Mouse (Mus musculus): ENCODE data around the gene Dlg1. TPM values are rescaled to one million over a fixed set of nuclear protein-coding genes. Genes with fewer than 3 reads are reported as not detected.

Gene Dlg1
- polyA plus RNA-seq, 1 experiment from 2014 or later: 27.5 TPM

DNA sequence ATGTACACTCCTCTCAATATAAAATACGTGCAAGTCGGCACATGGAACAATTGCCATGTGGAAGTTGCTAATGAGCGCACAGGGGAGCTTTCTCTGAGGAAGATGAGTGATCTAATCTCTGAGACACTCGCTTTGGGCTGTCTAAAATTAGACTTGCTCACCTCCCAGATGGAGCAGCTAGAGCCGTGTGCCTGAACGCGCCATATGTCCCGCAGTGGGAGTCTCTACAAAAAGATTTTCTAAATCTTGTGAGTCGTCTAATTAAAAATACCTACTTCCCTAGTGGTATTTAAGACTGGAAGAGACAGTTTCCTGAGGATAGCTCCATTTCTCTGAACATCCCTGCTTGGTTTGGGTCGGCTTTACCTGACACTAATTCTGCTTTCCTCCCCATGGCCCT, 213.1 kb downstream of the Dlg1 start:
- peaks cover 4% of the 10 kb centered on the region; the same call in 1 of the 2 replicates for H3K27me3 ChIP-seq (replicated peaks; ENCODE audit: low read depth, poor library complexity, severe bottlenecking)
- DNase-seq (ENCODE audit: low spot score): no peak
- 86% methylated on average over 10 of the region's 10 CpGs for WGBS
- H3K36me3 ChIP-seq (replicated peaks): peaks cover 36% of the 10 kb centered on the region
- H3K4me3 ChIP-seq: no peak overlapping the region
- H3K27ac ChIP-seq (replicated peaks): no peak overlapping the region
- peaks cover 13% of the 10 kb centered on the region for H3K4me1 ChIP-seq
- no peaks in the 10 kb centered on the region for H3K9me3 ChIP-seq

DNA sequence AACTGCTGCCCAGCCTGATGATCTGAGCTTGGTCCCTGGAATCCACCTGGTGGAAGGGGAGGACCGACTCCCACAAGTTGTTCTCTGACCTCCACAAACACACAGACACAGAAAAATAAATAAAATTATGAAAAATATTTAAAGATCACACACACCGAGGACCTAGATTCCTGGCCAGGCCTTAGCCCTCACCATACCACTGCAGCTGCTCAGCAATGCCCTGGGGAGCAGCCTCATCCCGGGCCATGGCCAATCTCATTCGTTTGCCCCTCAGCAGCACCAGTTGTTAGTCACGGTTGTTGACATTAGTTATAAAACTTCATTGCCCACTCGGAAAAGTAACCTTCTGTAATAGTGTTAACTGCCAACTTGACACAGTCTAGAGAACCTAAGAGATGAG, 214.8 kb downstream of the Dlg1 start:
- peaks cover 23% of the 10 kb centered on the region for H3K4me1 ChIP-seq
- H3K27me3 ChIP-seq (replicated peaks; ENCODE audit: low read depth, poor library complexity, severe bottlenecking): peaks cover 7% of the 10 kb centered on the region
- no peak overlapping the region for H3K4me3 ChIP-seq
- WGBS: 79% methylated on average over 6 of the region's 6 CpGs
- peaks cover 23% of the 10 kb centered on the region for H3K36me3 ChIP-seq (replicated peaks)
- no peak overlapping the region for H3K27ac ChIP-seq (replicated peaks)
- no peaks in the 10 kb centered on the region for H3K9me3 ChIP-seq
- DNase-seq (ENCODE audit: low spot score): no peak

DNA sequence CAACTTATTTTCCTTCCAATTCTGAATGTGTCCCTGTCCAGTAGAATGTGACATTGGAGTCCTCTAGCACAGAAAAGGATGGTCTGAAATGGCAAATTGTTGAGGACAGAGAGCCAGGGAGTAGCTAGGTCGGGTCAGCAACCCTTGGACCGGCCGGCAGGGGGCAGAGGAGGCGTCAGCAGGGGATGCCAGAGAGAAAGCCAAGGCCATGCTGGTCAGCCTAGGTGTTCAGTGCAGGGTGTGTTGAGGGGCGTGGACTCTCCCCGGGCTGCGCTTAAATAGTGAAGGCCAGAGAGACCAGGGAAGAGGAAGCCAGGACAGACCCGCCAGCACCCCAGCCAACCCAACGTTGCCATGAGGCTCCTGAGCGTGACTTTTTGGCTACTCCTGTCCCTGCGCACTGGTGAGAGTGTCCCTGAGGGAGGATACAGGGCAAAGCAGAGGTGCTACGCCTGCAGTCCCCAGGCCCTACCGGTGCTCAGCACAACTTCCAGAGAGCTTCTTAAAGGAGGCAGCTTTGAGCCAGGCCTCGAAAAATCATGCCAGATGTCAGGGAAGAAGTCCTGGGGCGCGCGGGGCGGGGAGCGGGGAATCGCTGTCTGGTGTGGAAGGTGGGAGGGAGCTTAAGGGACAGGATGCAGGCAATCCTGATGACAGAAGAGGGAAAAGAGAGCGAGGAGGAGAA, 215.5 kb downstream of the Dlg1 start, which contains the start of gene Meltf:
Meltf (plus strand) TSS at position 238 of the 685 bp plus-strand sequence.
- Histone ChIP-seq H3K4me3 (peak within 1 kb of the TSS; percentile 36), H3K4me1 (peaks cover 30% of the 10 kb centered on the region), H3K36me3 (replicated peaks) (peaks cover 17% of the 10 kb centered on the region), H3K27me3 (replicated peaks; ENCODE audit: low read depth, poor library complexity, severe bottlenecking) (peaks cover 13% of the 10 kb centered on the region), H3K9me3 (no peaks in the 10 kb centered on the region), H3K27ac (replicated peaks) (0 out of 2 replicates have a peak within 1 kb of the TSS, but pooled peaks have one; percentile 11)
- 32% methylated on average over 21 of the region's 21 CpGs for WGBS
- peak; percentile 86 for DNase-seq (ENCODE audit: low spot score)

DNA sequence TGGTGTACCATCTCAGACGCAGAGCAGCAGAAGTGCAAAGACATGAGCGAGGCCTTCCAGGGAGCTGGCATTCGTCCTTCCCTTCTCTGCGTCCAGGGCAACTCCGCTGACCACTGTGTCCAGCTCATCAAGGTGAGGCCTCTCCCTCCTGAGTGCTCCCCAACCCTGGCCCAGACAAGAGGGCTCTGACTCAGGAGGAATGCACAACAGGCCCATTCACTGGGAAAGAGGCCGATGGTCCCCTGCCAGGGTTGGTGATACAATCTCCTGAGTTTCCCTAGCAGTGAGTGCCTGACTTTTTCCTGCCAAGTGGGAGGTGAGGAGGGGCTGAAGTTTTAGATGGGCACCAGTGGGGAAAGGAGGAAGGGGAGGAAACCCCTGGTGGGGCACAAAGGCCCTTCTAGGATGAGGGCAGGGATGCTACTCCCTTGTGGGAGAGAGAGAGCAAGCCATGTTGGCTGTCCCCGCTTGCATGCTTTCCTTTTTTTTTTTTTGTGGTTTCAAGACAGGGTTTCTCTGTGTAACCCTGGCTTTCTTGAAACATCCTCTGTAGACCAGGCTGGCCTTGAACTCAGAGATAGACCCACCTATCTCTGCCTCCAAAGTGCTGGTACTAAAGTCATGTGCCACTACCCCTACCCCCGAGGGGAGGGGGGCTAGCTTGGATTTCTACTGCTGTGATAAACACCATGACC, 217.1 kb downstream of the Dlg1 start:
- H3K4me1 ChIP-seq: peaks cover 45% of the 10 kb centered on the region
- 84% methylated on average over 8 of the region's 8 CpGs for WGBS
- no peak for DNase-seq (ENCODE audit: low spot score)

DNA sequence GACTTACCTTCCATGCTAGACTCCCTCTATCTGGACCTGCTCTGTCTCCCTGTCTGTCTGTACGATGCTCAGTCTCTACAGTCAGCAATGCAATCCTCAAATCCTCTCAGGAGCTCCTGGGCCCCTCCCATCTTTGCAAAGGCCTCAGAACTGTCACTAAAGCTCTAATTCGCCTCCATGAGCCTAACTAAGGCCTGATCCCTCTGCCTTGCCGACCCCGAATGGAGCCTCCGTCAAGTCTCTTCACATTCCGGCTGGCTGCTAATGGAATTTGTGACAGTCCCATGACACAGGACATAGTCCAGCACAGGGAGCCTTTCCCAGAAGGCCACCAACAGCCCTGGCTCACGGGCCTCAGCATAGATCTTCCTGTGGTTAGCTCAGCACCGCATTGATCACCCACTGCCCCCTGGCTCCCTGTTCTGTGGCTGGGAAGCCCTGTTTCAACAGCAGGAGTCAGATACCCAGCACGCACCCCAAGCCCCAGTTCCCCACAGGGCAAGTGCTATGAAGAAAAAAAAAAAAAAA, 219.2 kb downstream of the Dlg1 start:
- H3K27me3 ChIP-seq (replicated peaks; ENCODE audit: low read depth, poor library complexity, severe bottlenecking): peaks cover 29% of the 10 kb centered on the region
- no peaks in the 10 kb centered on the region for H3K36me3 ChIP-seq (replicated peaks)
- no peak overlapping the region for H3K27ac ChIP-seq (replicated peaks)
- DNase-seq (ENCODE audit: low spot score): no peak
- 67% methylated on average over 9 of the region's 9 CpGs for WGBS
- H3K4me1 ChIP-seq: peaks cover 45% of the 10 kb centered on the region
- no peaks in the 10 kb centered on the region for H3K9me3 ChIP-seq
- no peak overlapping the region for H3K4me3 ChIP-seq

More for the DNA sequence above, 217.1 kb downstream of the Dlg1 start:
- Histone ChIP-seq H3K9me3 (no peaks in the 10 kb centered on the region), H3K27me3 (replicated peaks; ENCODE audit: low read depth, poor library complexity, severe bottlenecking) (peaks cover 20% of the 10 kb centered on the region), H3K27ac (replicated peaks) (no peak overlapping the region), H3K4me3 (no peak overlapping the region), H3K36me3 (replicated peaks) (0 out of 2 replicates have a peak, but pooled peaks cover under 1% of the 10 kb centered on the region)

DNA sequence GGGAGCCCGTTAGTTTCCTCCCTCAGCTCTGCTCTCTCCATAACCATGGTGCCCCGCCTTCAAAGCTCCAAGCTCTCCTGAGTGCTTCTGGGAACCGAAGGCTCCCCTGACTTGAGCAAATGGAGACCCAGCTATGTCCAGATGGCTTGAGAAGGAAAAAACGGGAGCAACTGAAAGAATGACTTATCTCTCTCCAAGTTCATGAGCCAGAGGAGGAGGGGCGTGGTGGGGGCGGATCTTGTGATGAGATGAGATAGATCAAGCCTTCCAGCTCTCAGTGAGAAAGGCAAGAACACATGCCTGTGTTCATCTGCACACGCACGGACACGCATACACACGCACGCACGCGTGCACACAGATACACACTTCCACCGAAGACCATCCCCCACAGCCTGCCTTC, 220.1 kb downstream of the Dlg1 start:
- H3K4me3 ChIP-seq: 0 out of 2 replicates have a peak overlapping the region, but pooled peaks have one; percentile 21
- no peaks in the 10 kb centered on the region for H3K9me3 ChIP-seq
- peak overlapping the region; percentile 14; the same call in 1 of the 2 replicates for H3K27ac ChIP-seq (replicated peaks)
- no peaks in the 10 kb centered on the region for H3K36me3 ChIP-seq (replicated peaks)
- peaks cover 29% of the 10 kb centered on the region for H3K27me3 ChIP-seq (replicated peaks; ENCODE audit: low read depth, poor library complexity, severe bottlenecking)
- peaks cover 45% of the 10 kb centered on the region for H3K4me1 ChIP-seq
- 82% methylated on average over 14 of the region's 14 CpGs for WGBS
- no peak for DNase-seq (ENCODE audit: low spot score)

DNA sequence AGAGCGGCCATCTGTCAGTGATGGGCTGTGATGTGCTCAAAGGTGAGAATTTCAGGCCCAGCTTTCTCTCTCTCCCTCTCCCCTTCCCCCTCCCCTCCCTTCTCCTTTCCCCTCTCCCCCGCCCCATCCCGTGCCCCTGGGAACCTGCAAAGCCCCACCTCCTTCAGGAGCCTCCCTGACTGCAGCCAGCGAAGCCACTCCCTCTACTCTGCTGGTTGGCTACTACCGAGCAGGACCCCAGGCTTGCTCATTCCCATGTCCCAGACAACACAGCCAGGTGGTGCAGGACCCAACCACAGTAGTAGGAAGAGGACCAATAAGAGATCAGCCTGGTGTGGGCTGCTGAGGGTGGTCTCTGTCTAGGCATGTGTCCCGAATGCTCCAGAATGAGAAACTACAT, 220.7 kb downstream of the Dlg1 start:
- peaks cover 39% of the 10 kb centered on the region for H3K4me1 ChIP-seq
- peak; percentile 60 for DNase-seq (ENCODE audit: low spot score)

DNA sequence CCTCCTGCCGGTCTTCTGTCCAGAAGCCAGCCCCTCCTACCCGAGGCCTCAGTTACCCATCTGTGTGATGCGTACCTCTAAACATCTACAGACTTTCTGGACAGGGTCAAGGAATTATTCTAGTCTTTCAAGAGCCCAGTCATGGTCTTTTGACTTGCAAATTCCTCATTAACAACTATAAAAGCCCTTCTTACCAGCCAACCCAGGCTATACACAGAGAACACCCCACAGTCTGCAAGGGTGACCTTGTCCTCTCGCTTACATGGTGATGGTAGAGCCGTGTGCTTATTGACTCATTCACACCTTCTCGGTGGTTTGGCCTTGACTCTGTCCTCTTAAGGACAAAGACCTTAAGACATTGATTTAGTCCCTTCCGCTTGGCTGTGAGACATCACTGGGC, 227.7 kb downstream of the Dlg1 start:
- WGBS: 88% methylated on average over 7 of the region's 7 CpGs
- H3K27ac ChIP-seq (replicated peaks): no peak overlapping the region
- H3K36me3 ChIP-seq (replicated peaks): no peaks in the 10 kb centered on the region
- no peaks in the 10 kb centered on the region for H3K9me3 ChIP-seq
- peaks cover 12% of the 10 kb centered on the region for H3K4me1 ChIP-seq
- no peak for DNase-seq (ENCODE audit: low spot score)
- H3K27me3 ChIP-seq (replicated peaks; ENCODE audit: low read depth, poor library complexity, severe bottlenecking): peaks cover 27% of the 10 kb centered on the region
- no peak overlapping the region for H3K4me3 ChIP-seq

More for the DNA sequence above, 220.7 kb downstream of the Dlg1 start:
- Histone ChIP-seq H3K36me3 (replicated peaks) (no peaks in the 10 kb centered on the region), H3K4me3 (peak overlapping the region; percentile 21; the same call in 1 of the 2 replicates), H3K27ac (replicated peaks) (peak overlapping the region; percentile 14; the same call in 1 of the 2 replicates), H3K9me3 (no peaks in the 10 kb centered on the region), H3K27me3 (replicated peaks; ENCODE audit: low read depth, poor library complexity, severe bottlenecking) (peaks cover 29% of the 10 kb centered on the region)
- WGBS: 15% methylated on average over 6 of the region's 6 CpGs

DNA sequence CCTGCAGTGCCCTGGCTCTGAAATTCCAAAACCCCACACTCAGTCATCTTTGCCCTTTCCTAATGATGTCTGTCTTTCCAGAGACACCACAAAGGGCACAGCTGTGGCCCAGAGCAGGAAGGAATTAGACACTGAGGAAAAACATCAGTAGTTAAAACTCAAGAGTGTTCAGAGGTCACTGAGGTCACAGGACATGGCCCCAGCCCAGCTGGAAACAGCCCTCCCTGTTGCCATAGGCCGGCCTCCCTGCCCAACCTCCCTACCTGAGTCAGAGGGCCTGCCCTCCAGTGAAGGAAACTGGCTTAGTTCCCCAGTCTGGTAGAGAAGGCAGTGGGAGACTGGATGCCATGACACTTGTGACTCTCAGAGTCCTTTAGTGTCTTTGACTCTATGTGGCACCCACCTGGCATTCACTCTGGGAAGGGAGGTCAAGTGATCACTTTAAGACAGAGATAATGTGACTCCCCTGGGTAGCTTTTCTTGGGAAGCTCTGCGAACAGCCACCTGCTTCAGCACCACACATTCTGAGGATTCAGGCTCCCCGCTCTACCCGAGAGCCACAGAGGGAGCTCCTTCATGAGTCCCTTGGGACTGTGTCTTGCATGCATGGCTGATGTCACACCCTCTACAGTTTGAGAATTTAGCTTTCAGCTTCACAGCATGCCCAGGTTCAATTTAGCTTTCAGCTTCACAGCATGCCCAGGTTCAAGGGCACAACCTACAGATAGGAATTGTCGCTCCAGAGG, 230.3 kb downstream of the Dlg1 start:
- Histone ChIP-seq H3K27ac (replicated peaks) (no peak overlapping the region), H3K4me3 (no peak overlapping the region), H3K9me3 (no peaks in the 10 kb centered on the region), H3K27me3 (replicated peaks; ENCODE audit: low read depth, poor library complexity, severe bottlenecking) (peaks cover 39% of the 10 kb centered on the region), H3K36me3 (replicated peaks) (no peaks in the 10 kb centered on the region), H3K4me1 (peaks cover 32% of the 10 kb centered on the region)
- no peak for DNase-seq (ENCODE audit: low spot score)
- WGBS: 62% methylated on average over 5 of the region's 5 CpGs

DNA sequence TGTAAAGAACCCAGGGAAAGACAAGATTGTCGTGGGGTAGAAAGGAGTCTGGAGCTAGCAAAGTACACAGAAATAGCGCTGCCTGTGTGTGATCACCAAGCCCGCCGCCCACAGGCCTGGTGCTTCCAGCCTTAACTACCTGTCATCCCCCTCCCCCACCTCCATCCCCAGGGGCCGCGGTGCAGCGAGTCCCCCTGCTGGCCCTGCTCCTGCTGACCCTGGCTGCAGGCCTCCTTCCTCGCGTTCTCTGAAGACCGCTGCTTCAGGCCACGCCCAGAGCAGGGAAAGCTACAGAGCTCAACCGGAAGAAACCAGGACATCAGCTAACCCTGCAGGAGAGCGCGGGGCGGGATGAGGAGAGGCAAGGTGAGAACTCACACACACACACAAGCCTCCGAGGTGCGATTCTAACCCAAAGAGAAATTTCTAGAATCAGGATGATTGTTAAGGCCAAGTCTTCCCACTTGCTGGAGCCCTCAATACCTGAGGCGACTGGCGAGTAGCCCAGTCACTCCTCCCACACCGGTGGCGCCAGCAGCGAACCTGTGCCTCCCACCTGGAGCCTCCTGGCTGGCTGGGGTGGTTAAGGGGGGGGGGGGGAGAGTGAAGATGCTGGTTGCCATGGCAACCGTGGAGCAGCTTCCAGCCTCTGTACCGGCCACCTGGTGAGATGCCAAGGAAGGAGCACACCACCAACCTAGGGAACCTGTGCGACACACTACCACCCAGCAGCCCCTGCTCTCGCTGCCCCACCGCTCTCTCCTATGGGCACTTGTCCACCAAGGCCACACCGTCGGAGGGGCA, 233.9 kb downstream of the Dlg1 start:
- H3K36me3 ChIP-seq (replicated peaks): no peaks in the 10 kb centered on the region
- DNase-seq (ENCODE audit: low spot score): peak; percentile 78
- H3K4me3 ChIP-seq: peak overlapping the region; percentile 46
- 12% methylated on average over 29 of the region's 29 CpGs for whole genome bisulfite sequencing
- H3K27me3 ChIP-seq (replicated peaks; ENCODE audit: low read depth, poor library complexity, severe bottlenecking): peaks cover 24% of the 10 kb centered on the region; the same call in 1 of the 2 replicates
- peak overlapping the region; percentile 49 for H3K27ac ChIP-seq (replicated peaks)
- peaks cover 6% of the 10 kb centered on the region; the same call in 1 of the 2 replicates for H3K9me3 ChIP-seq
- H3K4me1 ChIP-seq: peaks cover 33% of the 10 kb centered on the region

DNA sequence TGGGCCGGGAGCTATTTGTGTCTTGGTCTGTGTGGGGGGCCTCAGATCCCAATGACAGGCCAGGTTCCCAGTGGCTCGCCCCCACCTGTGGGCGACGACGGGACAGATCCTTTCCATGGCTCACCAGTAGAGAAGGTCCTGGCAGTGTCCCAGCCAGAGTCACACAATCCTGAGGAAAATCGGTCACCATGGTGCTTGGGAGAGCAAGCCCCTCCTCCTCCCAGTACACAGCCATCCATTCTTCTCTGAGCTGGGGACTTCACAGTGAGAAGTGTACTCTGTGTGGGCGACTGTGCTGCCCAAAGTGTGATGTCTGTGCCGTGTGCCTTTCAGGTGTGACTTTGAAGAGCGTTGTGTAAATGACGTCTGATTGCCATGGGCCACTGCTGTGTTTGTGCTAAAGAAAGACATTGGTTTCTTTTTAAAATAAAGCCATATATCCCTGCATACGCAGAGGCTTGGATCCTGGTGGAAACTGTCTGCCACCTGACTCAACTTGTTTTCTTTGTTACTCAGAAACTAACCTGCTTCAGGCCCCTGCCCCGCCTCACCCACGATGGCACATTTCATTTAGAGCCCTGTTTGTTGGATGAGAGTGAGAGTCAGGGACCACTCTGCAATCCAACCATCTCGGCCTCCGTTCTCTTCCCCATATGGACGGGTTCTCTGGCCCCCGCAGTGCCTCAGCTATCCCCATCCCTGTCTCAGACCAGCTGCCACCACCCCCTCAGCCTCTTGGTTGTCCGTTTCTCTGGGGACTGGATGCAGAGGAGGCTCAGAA, 235.5 kb downstream of the Dlg1 start:
- H3K9me3 ChIP-seq: peaks cover 6% of the 10 kb centered on the region; the same call in 1 of the 2 replicates
- no peak for DNase-seq (ENCODE audit: low spot score)
- no peak overlapping the region for H3K4me3 ChIP-seq
- WGBS: 86% methylated on average over 18 of the region's 18 CpGs
- H3K4me1 ChIP-seq: peaks cover 23% of the 10 kb centered on the region
- H3K27ac ChIP-seq (replicated peaks): no peak overlapping the region; the same call in 1 of the 2 replicates
- no peaks in the 10 kb centered on the region for H3K36me3 ChIP-seq (replicated peaks)
- peaks cover 24% of the 10 kb centered on the region; the same call in 1 of the 2 replicates for H3K27me3 ChIP-seq (replicated peaks; ENCODE audit: low read depth, poor library complexity, severe bottlenecking)
